9 mouse cellular contexts compared by ENCODE assay signal in genomic region chr8:105714139-105714538, GRCm38 (mm10). TPM values are rescaled to one million over a fixed set of nuclear protein-coding genes. Genes with fewer than 3 reads are reported as not detected.
DNase-seq lines count a peak whose midpoint lies in the region; ATAC-seq lines count a peak whose summit lies in the region.
"Had no signal": no experiment of that assay in that cellular context is flagged by ENCODE, and none has a peak within 500 bp of the region (broad histone marks: within the 10 kb centered on the region; RNA-seq: fewer than 3 reads in every experiment).

No protein-coding gene starts in this region.

- 0 out of 2 replicates have a peak, but pooled peaks cover 5% of the 10 kb centered on the region for H3K4me1 ChIP-seq in limb, embryonic 13.5 days
- H3K4me1 ChIP-seq in stomach, embryonic 16.5 days (ENCODE audit: control insufficient read depth, insufficient read depth, low read length): no peaks in the 10 kb centered on the region
- H3K4me1 ChIP-seq: embryonic facial prominence, embryonic 12.5 days had no signal

- no peak overlapping the region for H3K4me2 ChIP-seq in limb, embryonic 13.5 days (replicated peaks)
- H3K4me2 ChIP-seq in stomach, embryonic 16.5 days (ENCODE audit: low read depth, low read length): no peak overlapping the region
- H3K4me2 ChIP-seq: embryonic facial prominence, embryonic 12.5 days had no signal

- DNase-seq in 3T3-L1 (ENCODE audit: low read depth, low spot score): peak; percentile 96
- DNase-seq in ZHBTc4 (ENCODE audit: low read depth, low spot score): peak; percentile 93
- peak; percentile 75 to 88 for DNase-seq in cerebellum, postnatal 4 days (ENCODE audit: low spot score in 2 of 2)
- DNase-seq in gastrocnemius, postnatal 25 days: peak; percentile 59
- DNase-seq in kidney, adult 18-20 months: peak; percentile 89
- DNase-seq in neural tube, embryonic 10.5 days (ENCODE audit: extremely low spot score, low spot score): peak; percentile 87

- peak; percentile 39; the same call in 1 of the 2 replicates for ATAC-seq in limb, embryonic 13.5 days (ENCODE audit: low FRiP score, low read depth)
- ATAC-seq in stomach, embryonic 16.5 days (ENCODE audit: insufficient read depth, low FRiP score): peak; percentile 53; the same call in 1 of the 2 replicates

- no peak overlapping the region for H3K4me3 ChIP-seq in limb, embryonic 13.5 days
- no peak overlapping the region for H3K4me3 ChIP-seq in stomach, embryonic 16.5 days (replicated peaks; ENCODE audit: low read length)
- H3K4me3 ChIP-seq: embryonic facial prominence, embryonic 12.5 days had no signal

- no peaks in the 10 kb centered on the region for H3K27me3 ChIP-seq in limb, embryonic 13.5 days
- H3K27me3 ChIP-seq in stomach, embryonic 16.5 days (ENCODE audit: control insufficient read depth, insufficient read depth, low read length): no peaks in the 10 kb centered on the region
- H3K27me3 ChIP-seq: embryonic facial prominence, embryonic 12.5 days had no signal

- peaks cover 13% of the 10 kb centered on the region for H3K36me3 ChIP-seq in limb, embryonic 13.5 days
- no peaks in the 10 kb centered on the region for H3K36me3 ChIP-seq in stomach, embryonic 16.5 days (ENCODE audit: control insufficient read depth, insufficient read depth, low read length)

- peak overlapping the region; percentile 48; the same call in 1 of the 2 replicates for H3K27ac ChIP-seq in limb, embryonic 13.5 days
- peak overlapping the region; percentile 81; the same call in 1 of the 2 replicates for H3K27ac ChIP-seq in stomach, embryonic 16.5 days (ENCODE audit: low read length)
- H3K27ac ChIP-seq: embryonic facial prominence, embryonic 12.5 days had no signal

- H3K9me3 ChIP-seq in limb, embryonic 13.5 days: no peaks in the 10 kb centered on the region
- H3K9me3 ChIP-seq in stomach, embryonic 16.5 days (replicated peaks; ENCODE audit: control insufficient read depth, low read length): no peaks in the 10 kb centered on the region
- H3K9me3 ChIP-seq: embryonic facial prominence, embryonic 12.5 days had no signal

- 5% methylated on average over 3 of the region's 3 CpGs for WGBS in limb, embryonic 13.5 days
- WGBS in stomach, embryonic 16.5 days: 5% methylated on average over 3 of the region's 3 CpGs

- H3K9ac ChIP-seq in limb, embryonic 13.5 days: no peak overlapping the region
- no peak overlapping the region for H3K9ac ChIP-seq in stomach, embryonic 16.5 days (ENCODE audit: low read length)
- H3K9ac ChIP-seq: embryonic facial prominence, embryonic 12.5 days had no signal

RNA-seq across cellular contexts. Expression of gene Enkd1, which starts 6.1 kb away (rescaled TPM):
- 1 to 10 TPM in 1 of 2 experiments, under 1 TPM in 1; 0.82 to 1.0 TPM for total RNA-seq in gastrocnemius, postnatal 25 days (2021)
- polyA plus RNA-seq in limb, embryonic 13.5 days (2015; fragmentation: Nextera tagmentation; extraction: Ambion mirVana): 30.8 and 32.2 TPM in 2 replicates
- 13.8 and 14.9 TPM in 2 replicates for polyA plus RNA-seq in stomach, embryonic 16.5 days (2015; fragmentation: Nextera tagmentation; extraction: Ambion mirVana)

RNA-seq across cellular contexts. Expression of gene 4933405L10Rik, which starts 6.7 kb away (rescaled TPM):
- not detected for total RNA-seq in gastrocnemius, postnatal 25 days (2021)
- 0.36 TPM in 1 of 2 replicates, not detected in the other for polyA plus RNA-seq in limb, embryonic 13.5 days (2015; fragmentation: Nextera tagmentation; extraction: Ambion mirVana)
- not detected in 2 replicates for polyA plus RNA-seq in stomach, embryonic 16.5 days (2015; fragmentation: Nextera tagmentation; extraction: Ambion mirVana)

RNA-seq across cellular contexts. Expression of gene Pard6a, which starts 13.2 kb away (rescaled TPM):
- total RNA-seq in gastrocnemius, postnatal 25 days (2021): 1 to 10 TPM; 5.4 to 5.7 TPM
- 17.7 TPM in 2 replicates for polyA plus RNA-seq in limb, embryonic 13.5 days (2015; fragmentation: Nextera tagmentation; extraction: Ambion mirVana)
- polyA plus RNA-seq in stomach, embryonic 16.5 days (2015; fragmentation: Nextera tagmentation; extraction: Ambion mirVana): 13.2 and 16.5 TPM in 2 replicates

RNA-seq across cellular contexts. Expression of gene Acd, which starts 13.2 kb away (rescaled TPM):
- total RNA-seq in gastrocnemius, postnatal 25 days (2021): 1 to 10 TPM; 6.5 to 6.8 TPM
- 81.5 and 83.9 TPM in 2 replicates for polyA plus RNA-seq in limb, embryonic 13.5 days (2015; fragmentation: Nextera tagmentation; extraction: Ambion mirVana)
- 47.9 and 54.0 TPM in 2 replicates for polyA plus RNA-seq in stomach, embryonic 16.5 days (2015; fragmentation: Nextera tagmentation; extraction: Ambion mirVana)

RNA-seq across cellular contexts. Expression of gene Carmil2, which starts 28.1 kb away (rescaled TPM):
- total RNA-seq in gastrocnemius, postnatal 25 days (2021): under 1 TPM in 1 of 2 experiments, not detected in 1; 0.11 TPM
- 0.55 and 0.77 TPM in 2 replicates for polyA plus RNA-seq in limb, embryonic 13.5 days (2015; fragmentation: Nextera tagmentation; extraction: Ambion mirVana)
- 0.55 and 0.74 TPM in 2 replicates for polyA plus RNA-seq in stomach, embryonic 16.5 days (2015; fragmentation: Nextera tagmentation; extraction: Ambion mirVana)
